Mouse (Mus musculus) forebrain, embryonic 15.5 days (tissue): ENCODE measurements at regions not wholly inside any gene's neighbourhood (a gene's known extent, or its start where the extent isn't known, plus 50 kb on each side); places are given as distances from the start of the nearest gene placed in this dataset.
A peak's percentile ranks its signal among the peaks of the same experiment; 100 is the strongest.

Source experiments
- ATAC-seq: fragments of 200-750 bp; cut with Nextera tagmentation; replicated peaks from 2 replicates; pipeline ENCODE4 v1.8.0; 2017; ENCODE audit warnings: mild to moderate bottlenecking, moderate TSS enrichment, moderate library complexity
- H3K27ac ChIP-seq: fragments of 300-500 bp; sonication (generic); replicated peaks from 2 replicates; pipeline ENCODE4 v1.5.1; 2015; ENCODE audit warnings: mild to moderate bottlenecking, inconsistent platforms
- H3K27me3 ChIP-seq: fragments of 300-500 bp; sonication (generic); 2 replicates; pipeline ENCODE4 v1.6.1; 2015; ENCODE audit warnings: inconsistent platforms
- H3K36me3 ChIP-seq: fragments of 300-500 bp; sonication (generic); 2 replicates; pipeline ENCODE4 v1.6.1; 2015; ENCODE audit warnings: mild to moderate bottlenecking, inconsistent platforms
- H3K4me1 ChIP-seq: fragments of 300-500 bp; sonication (generic); 2 replicates; pipeline ENCODE4 v1.6.1; 2015; ENCODE audit warnings: inconsistent platforms
- H3K4me2 ChIP-seq: fragments of 300-500 bp; sonication (generic); replicated peaks from 2 replicates; pipeline ENCODE4 v1.6.1; 2015; ENCODE audit warnings: mild to moderate bottlenecking, inconsistent platforms
- H3K4me3 ChIP-seq: fragments of 300-500 bp; sonication (generic); 2 replicates; pipeline ENCODE4 v1.5.1; 2015; ENCODE audit warnings: mild to moderate bottlenecking, inconsistent platforms
- H3K9ac ChIP-seq: fragments of 300-500 bp; sonication (generic); replicated peaks from 2 replicates; pipeline ENCODE4 v1.6.1; 2015; ENCODE audit warnings: mild to moderate bottlenecking, inconsistent platforms
- H3K9me3 ChIP-seq: fragments of 300-500 bp; sonication (generic); 2 replicates; pipeline ENCODE4 v1.6.1; 2016; ENCODE audit warnings: inconsistent platforms
- WGBS: fragments of 180-500 bp; shearing (Covaris S2); methylation state at CpG from one replicate; pipeline ENCODE4 v1.1.7; 2015; ENCODE audit warnings: mixed read lengths; 5-methylcytosine and 5-hydroxymethylcytosine counted together

GRCm38 (mm10) chr9:24956566-24956965 is 132.7 kb upstream of the Gm10181 start:
- Histone ChIP-seq H3K4me1 (no peaks in the 10 kb centered on the region), H3K9ac (no peak overlapping the region), H3K9me3 (no peaks in the 10 kb centered on the region), H3K36me3 (no peaks in the 10 kb centered on the region), H3K27me3 (no peaks in the 10 kb centered on the region), H3K27ac (no peak overlapping the region), H3K4me2 (no peak overlapping the region), H3K4me3 (no peak overlapping the region)
- 24% methylated on average over 7 of the region's 7 CpGs for WGBS
- no peak for ATAC-seq

GRCm38 (mm10) chr9:24963290-24963689 is 125.9 kb upstream of the Gm10181 start:
- 89% methylated on average over 1 of the region's 1 CpGs for WGBS

GRCm38 (mm10) chr9:24967571-24967970 is 121.7 kb upstream of the Gm10181 start:
- Histone ChIP-seq H3K9me3 (no peaks in the 10 kb centered on the region), H3K36me3 (no peaks in the 10 kb centered on the region), H3K9ac (no peak overlapping the region), H3K4me1 (no peaks in the 10 kb centered on the region), H3K4me3 (no peak overlapping the region), H3K27me3 (no peaks in the 10 kb centered on the region), H3K4me2 (no peak overlapping the region), H3K27ac (no peak overlapping the region)
- WGBS: 71% methylated on average over 10 of the region's 10 CpGs
- no peak for ATAC-seq

More at GRCm38 (mm10) chr9:24963290-24963689, 125.9 kb upstream of the Gm10181 start:
- no peak overlapping the region for H3K9ac ChIP-seq
- H3K4me3 ChIP-seq: no peak overlapping the region
- H3K4me2 ChIP-seq: no peak overlapping the region
- no peak for ATAC-seq
- H3K27me3 ChIP-seq: no peaks in the 10 kb centered on the region
- no peaks in the 10 kb centered on the region for H3K9me3 ChIP-seq
- no peak overlapping the region for H3K27ac ChIP-seq
- H3K36me3 ChIP-seq: no peaks in the 10 kb centered on the region
- no peaks in the 10 kb centered on the region for H3K4me1 ChIP-seq

GRCm38 (mm10) chr9:24974021-24974741 is 115.0 kb upstream of the Gm10181 start:
- Histone ChIP-seq H3K27ac (peak overlapping the region; percentile 48; the same call in 1 of the 2 replicates), H3K4me3 (peak overlapping the region; percentile 19), H3K27me3 (no peaks in the 10 kb centered on the region), H3K4me1 (peaks cover 18% of the 10 kb centered on the region), H3K4me2 (peak overlapping the region; percentile 48), H3K36me3 (no peaks in the 10 kb centered on the region), H3K9ac (peak overlapping the region; percentile 16; the same call in 1 of the 2 replicates), H3K9me3 (no peaks in the 10 kb centered on the region)
- WGBS: under 1% methylated on average over 19 of the region's 19 CpGs
- peak; percentile 86 for ATAC-seq

- ATAC-seq: no peak
- Histone ChIP-seq H3K9ac (no peak overlapping the region), H3K9me3 (no peaks in the 10 kb centered on the region), H3K27me3 (no peaks in the 10 kb centered on the region), H3K4me1 (no peaks in the 10 kb centered on the region), H3K27ac (no peak overlapping the region), H3K4me3 (no peak overlapping the region), H3K4me2 (no peak overlapping the region), H3K36me3 (no peaks in the 10 kb centered on the region)
- 69% methylated on average over 3 of the region's 3 CpGs for WGBS
Measured at GRCm38 (mm10) chr9:24982796-24983195, 106.4 kb upstream of the Gm10181 start.

GRCm38 (mm10) chr9:24994491-24994890 is 94.7 kb upstream of the Gm10181 start:
- no peak overlapping the region for H3K4me2 ChIP-seq
- ATAC-seq: no peak
- no peak overlapping the region for H3K9ac ChIP-seq
- WGBS: 59% methylated on average over 7 of the region's 7 CpGs
- no peaks in the 10 kb centered on the region for H3K4me1 ChIP-seq
- no peaks in the 10 kb centered on the region for H3K9me3 ChIP-seq
- no peak overlapping the region for H3K27ac ChIP-seq
- no peaks in the 10 kb centered on the region for H3K36me3 ChIP-seq
- no peak overlapping the region for H3K4me3 ChIP-seq
- H3K27me3 ChIP-seq: no peaks in the 10 kb centered on the region

GRCm38 (mm10) chr9:25021095-25021691 is 68.0 kb upstream of the Gm10181 start:
- no peak overlapping the region for H3K4me3 ChIP-seq
- no peaks in the 10 kb centered on the region for H3K9me3 ChIP-seq
- 75% methylated on average over 4 of the region's 4 CpGs for WGBS
- ATAC-seq: no peak
- H3K4me1 ChIP-seq: no peaks in the 10 kb centered on the region
- no peak overlapping the region for H3K9ac ChIP-seq
- H3K4me2 ChIP-seq: no peak overlapping the region
- H3K27ac ChIP-seq: no peak overlapping the region
- H3K27me3 ChIP-seq: no peaks in the 10 kb centered on the region
- H3K36me3 ChIP-seq: no peaks in the 10 kb centered on the region

GRCm38 (mm10) chr9:25022439-25022838 is 66.8 kb upstream of the Gm10181 start:
- ATAC-seq: no peak
- H3K4me1 ChIP-seq: no peaks in the 10 kb centered on the region
- 82% methylated on average over 4 of the region's 4 CpGs for WGBS
- no peak overlapping the region for H3K4me3 ChIP-seq
- no peak overlapping the region for H3K27ac ChIP-seq
- no peaks in the 10 kb centered on the region for H3K36me3 ChIP-seq
- H3K27me3 ChIP-seq: no peaks in the 10 kb centered on the region
- H3K9ac ChIP-seq: no peak overlapping the region
- H3K4me2 ChIP-seq: no peak overlapping the region
- H3K9me3 ChIP-seq: no peaks in the 10 kb centered on the region

GRCm38 (mm10) chr9:25024486-25024885 is 64.7 kb upstream of the Gm10181 start:
- Histone ChIP-seq H3K9me3 (no peaks in the 10 kb centered on the region), H3K27ac (no peak overlapping the region), H3K9ac (no peak overlapping the region), H3K4me1 (no peaks in the 10 kb centered on the region), H3K4me2 (no peak overlapping the region), H3K27me3 (no peaks in the 10 kb centered on the region), H3K4me3 (no peak overlapping the region), H3K36me3 (no peaks in the 10 kb centered on the region)
- WGBS: 43% methylated on average over 4 of the region's 4 CpGs
- ATAC-seq: no peak

- 8% methylated on average over 8 of the region's 8 CpGs for WGBS
- Histone ChIP-seq H3K9ac (no peak overlapping the region), H3K27me3 (no peaks in the 10 kb centered on the region), H3K4me1 (no peaks in the 10 kb centered on the region), H3K36me3 (no peaks in the 10 kb centered on the region), H3K4me2 (no peak overlapping the region), H3K4me3 (no peak overlapping the region), H3K9me3 (no peaks in the 10 kb centered on the region), H3K27ac (no peak overlapping the region)
- ATAC-seq: no peak
Measured at GRCm38 (mm10) chr9:25027581-25027980, 61.6 kb upstream of the Gm10181 start.

GRCm38 (mm10) chr9:25028305-25028704 is 60.9 kb upstream of the Gm10181 start:
- Histone ChIP-seq H3K9me3 (no peaks in the 10 kb centered on the region), H3K9ac (no peak overlapping the region), H3K4me2 (no peak overlapping the region), H3K27ac (no peak overlapping the region), H3K4me3 (no peak overlapping the region), H3K36me3 (no peaks in the 10 kb centered on the region), H3K4me1 (no peaks in the 10 kb centered on the region), H3K27me3 (no peaks in the 10 kb centered on the region)
- no peak for ATAC-seq
- 65% methylated on average over 6 of the region's 6 CpGs for WGBS

- no peaks in the 10 kb centered on the region for H3K9me3 ChIP-seq
- no peak for ATAC-seq
Measured at GRCm38 (mm10) chr9:25031466-25031865, 57.8 kb upstream of the Gm10181 start.

More at GRCm38 (mm10) chr9:25031466-25031865, 57.8 kb upstream of the Gm10181 start:
- Histone ChIP-seq H3K4me2 (no peak overlapping the region), H3K36me3 (no peaks in the 10 kb centered on the region), H3K27me3 (no peaks in the 10 kb centered on the region), H3K9ac (no peak overlapping the region), H3K4me1 (no peaks in the 10 kb centered on the region), H3K27ac (no peak overlapping the region), H3K4me3 (no peak overlapping the region)
- 92% methylated on average over 6 of the region's 6 CpGs for WGBS
